Mouse (Mus musculus): ENCODE measurements around the gene Pip4p1.
"Not testable (repeated sequence)": the region's sequence is repeated elsewhere in the genome, so short reads cannot be mapped to it uniquely, and the experiment has no call there.

Pip4p1 gene

DNA sequence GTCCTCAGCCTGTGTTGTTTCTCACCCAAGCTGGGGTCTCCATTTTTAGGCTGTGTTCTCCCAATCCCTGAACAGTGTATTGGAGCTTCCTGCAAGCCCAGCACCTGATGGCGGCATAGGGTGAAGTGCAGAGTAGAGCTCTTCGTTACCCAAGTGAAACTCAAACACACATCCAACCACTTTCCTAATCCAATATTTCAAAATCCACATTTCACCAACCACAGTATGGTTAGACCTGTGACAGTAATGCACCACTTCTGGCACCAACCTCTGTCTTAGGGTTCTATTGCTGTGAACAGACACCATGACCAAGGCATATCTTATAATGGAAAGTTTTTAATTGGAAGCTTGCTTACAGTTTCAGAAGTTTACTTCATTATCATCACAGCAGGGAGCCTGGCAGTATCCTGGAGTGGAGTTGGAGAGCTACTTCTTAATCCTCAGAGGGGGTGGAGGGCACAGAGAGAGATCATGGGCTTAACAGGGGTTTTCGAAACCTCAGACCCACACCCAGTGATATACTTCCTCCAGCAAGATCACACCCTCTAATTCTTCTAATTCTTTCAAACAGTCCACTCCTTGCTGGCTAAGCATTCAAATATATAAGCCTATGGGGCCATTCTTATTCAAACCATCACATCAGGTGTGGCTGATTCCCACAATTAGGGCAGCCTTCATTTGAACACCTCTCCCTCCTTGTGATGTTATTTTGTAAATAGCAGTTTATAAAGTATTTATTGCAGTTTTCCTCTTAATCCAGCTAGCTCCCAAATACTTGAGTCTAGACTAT is 7.7 kb upstream of the Pip4p1 start:
- DNase-seq = no peak

- no peak for DNase-seq
Observed at GRCm38 (mm10) chr14:50936649-50937048, 6.0 kb upstream of the Pip4p1 start.

DNA sequence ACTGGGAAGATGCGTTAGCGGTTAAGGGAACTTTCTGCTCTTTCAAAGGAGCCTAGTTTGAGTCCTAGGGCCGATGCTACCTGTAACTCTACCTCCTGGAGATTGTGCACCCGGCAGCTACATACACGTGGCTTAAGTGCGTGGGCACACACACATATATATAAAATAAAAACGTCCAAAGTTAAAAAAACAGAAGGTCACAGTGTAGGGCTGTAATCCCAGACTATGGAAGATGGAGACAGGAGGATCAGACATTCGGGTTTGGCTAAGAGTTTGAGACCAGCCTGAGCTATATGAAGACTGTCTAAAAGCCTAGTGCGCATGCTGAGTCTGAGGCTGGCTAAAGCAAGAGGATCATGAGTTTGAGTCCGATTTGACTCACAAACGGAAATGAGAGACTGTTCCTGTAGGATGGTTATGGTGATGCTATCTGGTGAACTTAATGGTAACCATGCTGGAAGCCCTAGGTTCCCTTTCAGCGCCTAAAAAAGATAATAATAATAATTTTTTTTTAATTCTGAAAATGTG is 901 bp upstream of the Pip4p1 start:
- no peak for DNase-seq

DNA sequence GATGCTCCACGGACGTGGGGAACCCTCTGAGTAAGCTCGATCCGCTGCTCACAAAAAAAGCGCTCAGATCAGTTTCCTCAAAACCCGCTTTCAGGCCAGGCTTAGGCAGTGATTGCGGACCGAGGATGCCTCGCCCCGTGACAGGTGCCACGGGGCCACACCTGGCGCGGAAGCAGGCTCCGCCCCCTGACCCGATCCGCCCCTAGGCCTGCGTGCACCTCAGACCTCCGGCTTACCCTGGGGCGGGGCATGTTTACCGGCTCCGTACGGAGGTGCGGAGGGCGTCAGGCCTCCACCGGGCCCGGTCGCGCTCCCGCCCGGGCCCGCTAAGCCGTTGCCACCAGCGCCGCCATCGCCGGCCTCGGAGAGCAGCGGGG is 291 bp downstream of the Pip4p1 start:
- no peak for DNase-seq

GRCm38 (mm10) chr14:50929951-50930350 is 705 bp downstream of the Pip4p1 start:
- no peak for DNase-seq

GRCm38 (mm10) chr14:50927366-50927765 is 3.3 kb downstream of the Pip4p1 start:
- no peak for DNase-seq

DNA sequence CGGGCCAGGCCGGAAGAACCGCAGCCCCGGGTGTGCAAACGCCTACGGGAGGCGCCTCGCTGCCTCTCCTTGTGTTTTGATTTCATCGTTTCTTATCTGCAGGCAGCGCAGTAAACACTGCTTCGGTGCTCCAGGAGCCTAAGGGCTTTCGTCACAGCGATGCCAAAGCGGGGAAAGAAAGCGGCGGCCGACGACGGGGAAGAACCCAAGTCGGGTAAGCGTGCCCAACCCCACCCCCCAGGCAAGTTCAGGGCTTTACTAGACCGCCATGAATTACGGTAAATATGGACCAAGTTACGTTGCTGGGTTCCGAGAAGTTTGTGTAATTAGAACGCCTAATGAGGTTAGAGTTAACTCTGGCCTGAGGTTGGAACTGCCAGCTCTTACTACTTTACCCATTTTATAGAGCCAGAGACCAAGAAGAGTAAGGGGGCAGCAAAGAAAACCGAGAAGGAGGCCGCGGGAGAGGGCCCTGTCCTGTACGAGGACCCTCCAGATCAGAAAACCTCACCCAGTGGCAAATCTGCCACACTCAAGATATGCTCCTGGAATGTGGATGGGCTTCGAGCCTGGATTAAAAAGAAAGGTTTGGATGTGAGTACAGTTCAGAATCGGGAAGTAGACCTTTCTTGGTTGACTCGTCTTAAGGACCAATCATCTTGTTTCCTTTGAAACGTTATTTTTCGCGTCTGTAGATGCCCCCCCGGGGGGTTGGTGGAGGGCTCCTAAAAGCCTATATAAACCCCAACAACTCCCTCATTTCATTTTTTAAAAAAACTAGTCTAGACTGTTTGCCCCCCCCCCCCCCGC is 5.3 kb downstream of the Pip4p1 start:
- DNase-seq = no peak

GRCm38 (mm10) chr14:50924281-50925064 is 6.2 kb downstream of the Pip4p1 start, which contains the start of the genes Osgep and Apex1:
Gene Osgep (minus strand): TSS chr14:50924893.
Gene Apex1 (plus strand): TSS chr14:50924968.
- peak; percentile 97 for DNase-seq

GRCm38 (mm10) chr14:50923437-50923836 is 7.2 kb downstream of the Pip4p1 start:
- not testable (repeated sequence) for DNase-seq

GRCm38 (mm10) chr14:50911356-50911755 is 19.3 kb downstream of the Pip4p1 start:
- no peak for DNase-seq

DNA sequence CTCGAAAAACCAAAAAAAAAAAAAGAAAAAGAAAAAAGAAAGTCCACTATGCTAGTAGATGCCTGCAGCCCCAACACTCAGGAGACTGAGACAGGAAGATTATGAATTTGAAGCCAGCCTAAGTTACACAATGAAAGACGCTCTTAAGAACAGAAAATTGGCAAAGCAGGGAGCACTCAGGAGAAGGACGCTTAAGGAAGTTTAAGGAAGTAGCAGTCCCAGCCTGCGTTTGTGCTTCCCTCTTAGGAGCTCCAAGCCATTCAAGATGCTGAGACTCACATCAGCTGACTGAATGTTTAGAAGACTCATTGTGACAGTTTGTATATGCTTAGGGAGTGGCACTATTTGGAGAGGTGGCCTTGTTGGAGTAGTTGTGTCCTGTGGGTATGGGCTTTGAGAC is 22.5 kb downstream of the Pip4p1 start:
- DNase-seq = no peak

DNA sequence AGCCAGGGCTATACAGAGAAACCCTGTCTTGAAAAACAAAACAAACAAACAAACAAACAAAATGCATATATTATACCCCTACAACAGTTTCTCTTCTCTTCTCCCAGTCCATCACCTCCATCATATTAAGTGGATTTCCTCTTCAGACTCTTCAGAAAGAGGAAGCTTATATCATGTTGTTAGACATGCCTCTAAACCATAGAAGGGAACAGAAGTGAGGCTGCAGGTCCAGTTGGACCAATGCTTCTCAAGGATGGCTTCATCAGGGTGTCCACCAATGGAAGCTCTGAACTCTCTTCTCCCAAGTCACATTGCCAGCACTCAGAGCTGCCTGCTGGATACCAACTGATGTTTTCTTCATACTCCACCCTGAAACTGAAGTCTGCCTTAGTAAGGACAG is 25.3 kb downstream of the Pip4p1 start:
- DNase-seq = not testable (repeated sequence)

GRCm38 (mm10) chr14:50904828-50905129 is 25.9 kb downstream of the Pip4p1 start:
- no peak for DNase-seq

DNA sequence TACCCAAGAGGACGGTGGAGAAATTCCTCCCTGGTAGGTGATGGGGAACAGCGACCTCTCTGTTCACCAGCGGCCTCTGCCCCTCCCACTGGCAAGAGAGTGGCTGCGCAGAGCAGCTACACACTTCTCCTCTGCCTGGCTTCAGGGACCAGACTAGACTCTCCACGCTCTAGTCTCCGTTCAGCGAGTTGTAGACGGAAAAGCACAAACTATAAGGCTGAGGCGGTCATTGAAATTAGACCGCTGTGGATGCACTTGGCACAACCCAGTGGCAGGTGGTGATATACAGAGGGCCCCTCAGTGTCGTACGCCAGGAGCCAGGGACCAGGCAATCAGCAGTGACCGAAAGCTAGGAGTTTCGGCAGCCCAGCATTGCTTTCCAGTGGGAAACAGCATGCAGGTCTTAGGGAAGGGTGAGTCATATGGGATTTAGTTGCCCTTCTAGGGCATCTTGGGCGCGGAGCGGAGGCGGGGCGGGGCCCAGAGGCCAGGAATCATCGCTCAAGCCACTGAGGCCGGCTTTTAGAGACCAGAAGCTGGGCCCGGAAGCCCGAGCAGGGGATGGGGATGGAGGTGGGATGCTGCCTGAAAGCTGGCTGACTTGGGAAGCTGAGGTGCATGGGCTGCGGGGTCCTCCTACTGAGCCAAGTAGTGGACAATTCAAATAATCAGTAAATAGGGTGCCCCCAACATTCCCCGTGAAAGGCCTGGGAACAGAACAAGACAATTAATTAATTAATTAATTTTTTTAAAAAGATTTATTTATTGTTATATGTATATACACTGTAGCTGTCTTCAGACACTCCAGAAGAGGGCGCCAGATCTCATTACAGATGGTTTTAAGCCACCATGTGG is 26.5 kb downstream of the Pip4p1 start:
- DNase-seq = peak; percentile 12

- not testable (repeated sequence) for DNase-seq
Observed at GRCm38 (mm10) chr14:50897992-50898391, 32.7 kb downstream of the Pip4p1 start.

- no peak for DNase-seq
Observed at GRCm38 (mm10) chr14:50897374-50897765, 33.3 kb downstream of the Pip4p1 start, which contains the start of gene Klhl33. Gene Klhl33 (minus strand): TSS chr14:50897507.

DNA sequence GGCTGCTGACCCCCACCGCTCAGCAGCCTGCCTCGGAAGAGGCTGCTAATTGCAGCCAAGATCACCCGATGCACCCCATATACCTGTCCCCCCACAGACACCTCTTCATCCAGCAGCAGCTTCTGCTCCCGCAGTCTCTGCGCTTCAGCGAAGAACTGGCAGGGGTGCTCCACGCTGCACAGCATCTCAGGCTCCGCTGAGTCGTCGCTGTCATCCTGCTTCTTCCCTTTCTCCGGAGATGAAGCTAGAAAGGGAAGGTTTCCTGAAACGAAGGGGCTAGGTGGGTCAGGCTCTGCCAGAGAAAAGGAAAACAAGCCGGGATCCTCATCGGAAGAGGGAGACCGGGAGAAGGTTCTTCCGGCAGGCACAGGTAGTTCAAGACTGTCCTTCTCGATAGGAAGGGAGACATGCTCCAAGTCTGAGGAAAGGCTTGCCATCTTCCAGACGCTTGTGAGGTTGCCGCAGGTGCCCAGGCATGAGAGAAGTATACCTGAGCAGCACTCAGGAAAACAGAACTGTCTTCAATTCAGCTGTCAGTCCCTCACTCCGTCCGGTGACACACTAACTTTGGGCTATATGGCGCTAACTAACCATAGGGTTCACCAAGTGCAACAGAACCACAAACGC is 33.8 kb downstream of the Pip4p1 start:
- no peak for DNase-seq

- peak; percentile 40 for DNase-seq
Observed at GRCm38 (mm10) chr14:50895985-50896746, 34.5 kb downstream of the Pip4p1 start.

- no peak for DNase-seq
Observed at GRCm38 (mm10) chr14:50895407-50895806, 35.2 kb downstream of the Pip4p1 start.

GRCm38 (mm10) chr14:50892541-50893459 is 37.9 kb downstream of the Pip4p1 start:
- peak; percentile 11 for DNase-seq
